In the genomic region with DNA sequence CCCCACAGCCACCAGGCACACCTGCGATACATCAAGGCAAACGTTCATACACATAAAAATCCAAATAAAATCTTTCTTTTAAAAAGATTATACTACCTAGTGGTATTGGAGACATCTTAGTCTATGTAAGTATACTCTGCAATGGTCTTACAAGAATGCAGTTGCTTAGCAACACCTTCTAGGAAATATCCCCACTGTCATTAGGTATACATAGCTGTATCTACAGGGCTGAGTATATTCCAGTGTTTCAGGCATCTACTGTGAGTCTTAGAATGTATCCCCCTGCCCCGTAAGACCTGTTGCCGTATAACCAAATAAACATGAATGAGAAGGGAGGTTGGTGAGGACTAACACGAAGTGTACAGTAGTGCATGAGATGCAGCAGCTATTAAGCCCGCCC, we compare ENCODE assay signal across 18 mouse cellular contexts.
"Had no signal": no experiment of that assay in that cellular context is flagged by ENCODE, and none has a peak within 500 bp of the region (broad histone marks: within the 10 kb centered on the region; RNA-seq: fewer than 3 reads in every experiment).

No protein-coding gene starts in this region.

- H3K4me2 ChIP-seq: liver, embryonic 13.5 days; liver, embryonic 15.5 days; lung, embryonic 15.5 days; neural tube, embryonic 12.5 days; stomach, embryonic 15.5 days had no signal

- H3K36me3 ChIP-seq: liver, embryonic 13.5 days; liver, embryonic 15.5 days; lung, embryonic 15.5 days; neural tube, embryonic 12.5 days; stomach, embryonic 15.5 days had no signal

- H3K27ac ChIP-seq: liver, embryonic 13.5 days; liver, embryonic 15.5 days; lung, embryonic 15.5 days; macrophage; neural tube, embryonic 12.5 days; stomach, embryonic 15.5 days; stomach, postnatal 0 days had no signal

- ATAC-seq: liver, postnatal 0 days; lung, postnatal 0 days had no signal

- H3K9me3 ChIP-seq: liver, embryonic 13.5 days; liver, embryonic 15.5 days; lung, embryonic 15.5 days; megakaryocyte, embryonic 14.5 days; neural tube, embryonic 12.5 days; stomach, embryonic 15.5 days had no signal

- H3K9ac ChIP-seq: liver, embryonic 13.5 days; liver, embryonic 15.5 days; liver, postnatal 0 days; lung, embryonic 15.5 days; neural tube, embryonic 12.5 days; stomach, embryonic 15.5 days had no signal

- H3K4me3 ChIP-seq: liver, embryonic 13.5 days; liver, embryonic 15.5 days; lung, embryonic 15.5 days; megakaryocyte, embryonic 14.5 days; neural tube, embryonic 12.5 days; stomach, embryonic 15.5 days had no signal

- DNase-seq: liver, embryonic 13.5 days; liver, postnatal 0 days; lung, adult 2 months; lung, postnatal 14 days; lung, postnatal 36 days; midbrain, embryonic 14.5 days; right cerebral cortex, postnatal 14 days; thymus, adult 2 months; thymus, postnatal 25 days; thymus, postnatal 4 days had no signal

- H3K27me3 ChIP-seq: liver, embryonic 13.5 days; liver, embryonic 15.5 days; lung, embryonic 15.5 days; neural tube, embryonic 12.5 days; stomach, embryonic 15.5 days had no signal

- H3K4me1 ChIP-seq: liver, embryonic 13.5 days; liver, embryonic 15.5 days; lung, embryonic 15.5 days; megakaryocyte, embryonic 14.5 days had no signal
